Mouse (Mus musculus) stomach, embryonic 16.5 days (tissue): ENCODE data around the gene Nbea. TPM values are rescaled to one million over a fixed set of nuclear protein-coding genes. Genes with fewer than 3 reads are reported as not detected.

ENCODE experiments used
- ATAC-seq: fragments of 200-750 bp; cut with Nextera tagmentation; 2 replicates; pipeline ENCODE4 v1.8.0; 2017; ENCODE audit warnings: moderate number of reproducible peaks, moderate TSS enrichment; ENCODE audit not compliant: insufficient read depth, low FRiP score
- H3K27ac ChIP-seq: fragments of 300-500 bp; sonication (generic); 2 replicates; pipeline ENCODE4 v1.5.1; 2014; ENCODE audit warnings: low read length
- H3K27me3 ChIP-seq: fragments of 300-500 bp; sonication (generic); 2 replicates; pipeline ENCODE4 v1.6.1; 2014; ENCODE audit warnings: low read length, control low read depth, mixed read lengths; ENCODE audit not compliant: control insufficient read depth, insufficient read depth
- H3K36me3 ChIP-seq: fragments of 300-500 bp; sonication (generic); 2 replicates; pipeline ENCODE4 v1.6.1; 2014; ENCODE audit warnings: low read length; ENCODE audit not compliant: control insufficient read depth, insufficient read depth
- H3K4me1 ChIP-seq: fragments of 300-500 bp; sonication (generic); 2 replicates; pipeline ENCODE4 v1.6.1; 2014; ENCODE audit warnings: low read length, control low read depth, mixed read lengths; ENCODE audit not compliant: control insufficient read depth, insufficient read depth
- H3K4me2 ChIP-seq: fragments of 300-500 bp; sonication (generic); 2 replicates; pipeline ENCODE4 v1.6.1; 2014; ENCODE audit warnings: low read depth, low read length, mixed read lengths
- H3K4me3 ChIP-seq: fragments of 300-500 bp; sonication (generic); replicated peaks from 2 replicates; pipeline ENCODE4 v1.5.1; 2014; ENCODE audit warnings: mild to moderate bottlenecking, low read length
- H3K9ac ChIP-seq: fragments of 300-500 bp; sonication (generic); 2 replicates; pipeline ENCODE4 v1.6.1; 2014; ENCODE audit warnings: low read length
- H3K9me3 ChIP-seq: fragments of 300-500 bp; sonication (generic); replicated peaks from 2 replicates; pipeline ENCODE4 v1.6.1; 2016; ENCODE audit warnings: low read length, control low read depth; ENCODE audit not compliant: control insufficient read depth
- WGBS: fragments of 180-500 bp; shearing (Covaris S2); extraction: QIAGEN DNeasy Blood & Tissue Kit; methylation state at CpG from one replicate; pipeline ENCODE4 v1.1.7; 2014; 5-methylcytosine and 5-hydroxymethylcytosine counted together
- polyA plus RNA-seq: library from polyadenylated mRNA; unstranded; fragments of >200 nt; fragmentation: Nextera tagmentation; extraction: Ambion mirVana; gene quantifications from 2 replicates; pipeline ENCODE4 v1.2.1, GENCODE M21; 2015

The Nbea gene
- polyA plus RNA-seq, 1 experiment from 2014 or later = 10.4 TPM

DNA sequence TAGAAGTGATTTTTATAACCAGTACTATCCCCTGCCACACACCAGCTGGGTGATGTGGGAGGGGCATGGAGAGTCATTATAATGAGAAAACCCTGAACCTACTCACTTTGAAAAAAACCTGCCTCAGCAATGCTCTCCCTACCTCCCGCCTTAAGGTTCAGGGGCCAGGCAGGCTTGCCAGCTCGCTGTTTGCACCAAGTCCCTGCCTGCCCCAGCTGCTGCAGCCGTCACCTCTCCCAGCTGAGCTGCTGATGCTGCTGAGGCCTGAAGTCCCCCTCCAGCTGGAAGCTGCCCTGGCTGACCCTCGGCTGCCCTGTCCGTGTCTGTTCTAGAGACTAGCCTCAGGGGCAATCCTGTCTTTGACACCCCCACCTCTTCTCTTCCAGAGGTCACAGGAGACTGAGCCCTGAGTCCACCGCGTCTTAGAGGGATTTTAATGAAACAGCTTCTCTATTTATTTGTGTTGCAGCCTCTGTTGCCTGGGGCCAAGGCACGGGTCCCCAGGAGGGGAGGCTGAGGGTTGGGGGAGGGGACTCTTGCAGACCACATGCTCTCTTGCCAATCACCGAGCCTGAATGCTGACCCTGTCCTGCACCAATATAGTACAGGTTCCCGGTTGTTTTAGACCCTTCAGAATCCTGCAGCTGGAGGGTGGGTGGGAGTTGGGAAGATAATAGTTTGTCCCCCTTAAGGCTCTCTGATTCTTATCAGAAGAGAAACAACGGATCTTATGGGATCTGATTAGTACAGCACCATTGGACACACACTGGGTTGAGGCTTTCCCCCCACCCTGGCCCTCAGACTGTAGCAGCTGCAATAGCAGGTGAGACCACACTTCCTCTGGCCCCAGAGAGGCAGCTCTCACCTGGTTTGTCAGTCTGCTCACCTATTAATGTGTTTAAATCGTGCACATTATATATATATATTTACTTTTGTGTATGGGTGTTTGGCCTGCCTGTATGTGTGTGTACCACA is 595.2 kb downstream of the Nbea start:
- Histone ChIP-seq H3K9me3 (no peaks in the 10 kb centered on the region), H3K4me2 (no peak overlapping the region), H3K36me3 (no peaks in the 10 kb centered on the region), H3K4me3 (no peak overlapping the region), H3K27ac (no peak overlapping the region; the same call in 1 of the 2 replicates), H3K4me1 (peaks cover 7% of the 10 kb centered on the region; the same call in 1 of the 2 replicates), H3K27me3 (no peaks in the 10 kb centered on the region), H3K9ac (0 out of 2 replicates have a peak overlapping the region, but pooled peaks have one; percentile 35)
- WGBS = 23% methylated on average over 12 of the region's 12 CpGs
- peak; percentile 62; the same call in 1 of the 2 replicates for ATAC-seq

DNA sequence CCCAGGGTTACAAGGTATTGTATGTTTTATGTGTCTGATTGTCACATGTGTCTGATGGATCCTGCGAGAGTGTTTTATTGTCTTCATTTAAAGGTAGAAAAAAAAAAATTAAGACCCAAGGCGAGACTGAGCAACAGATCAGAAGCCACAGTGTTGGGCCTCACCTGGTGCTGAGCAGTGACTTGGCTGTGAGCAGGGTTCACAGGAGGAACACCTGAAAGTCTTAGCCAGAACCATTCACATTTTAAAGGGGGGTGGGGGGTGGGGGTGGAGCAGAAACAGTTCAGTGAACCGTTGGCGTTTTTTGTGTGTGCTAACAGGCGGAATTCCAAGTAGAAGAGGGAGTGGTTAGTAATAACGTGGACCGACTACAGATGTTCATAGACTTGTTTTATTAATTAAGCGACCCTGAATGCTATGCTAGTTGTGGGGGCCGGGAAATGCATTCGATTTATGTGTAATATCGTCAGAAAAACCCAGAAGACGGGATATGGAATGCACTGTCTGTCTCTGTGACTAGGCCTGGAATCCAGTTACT is 596.0 kb downstream of the Nbea start:
- Histone ChIP-seq H3K4me2 (no peak overlapping the region), H3K27ac (no peak overlapping the region)
- 37% methylated on average over 12 of the region's 12 CpGs for WGBS

More for the DNA sequence above, 596.0 kb downstream of the Nbea start:
- Histone ChIP-seq H3K9me3 (no peaks in the 10 kb centered on the region), H3K4me1 (peaks cover 7% of the 10 kb centered on the region; the same call in 1 of the 2 replicates), H3K9ac (no peak overlapping the region), H3K4me3 (no peak overlapping the region), H3K36me3 (no peaks in the 10 kb centered on the region), H3K27me3 (no peaks in the 10 kb centered on the region)
- ATAC-seq = no peak
